Comparison of ENCODE assay signal across 2 mouse cellular contexts in genomic region chr4:148638302-148638701, GRCm38 (mm10).
TF ChIP-seq lines count a peak whose summit lies in the region.

No protein-coding gene starts in this region.

TF ChIP-seq in CH12.LX, 34 proteins besides CTCF, POLR2A, EP300 and RAD21 (continued from another document):
- TF ChIP-seq BHLHE40 (IDR thresholded peaks at IDR 0.05; ENCODE audit: low read depth, low read length) (peak; percentile 52; the same call in 1 of the 2 replicates), NRF1 (IDR thresholded peaks at IDR 0.05; ENCODE audit: low read depth, low read length) (0 out of 2 replicates have a peak, but pooled peaks have one; percentile 20), E2F4 (IDR thresholded peaks at IDR 0.05; ENCODE audit: insufficient replicate concordance, low read depth, low read length) (no peak), JUN (IDR thresholded peaks at IDR 0.05; ENCODE audit: insufficient read depth, low read depth, low read length) (no peak)

TF ChIP-seq in ES-E14, 5 proteins besides CTCF, POLR2A, EP300 and RAD21 (continued from another document):
- TF ChIP-seq MAFK (IDR thresholded peaks at IDR 0.05; ENCODE audit: insufficient read depth, low read depth, low read length) (no peak), ZC3H11A (IDR thresholded peaks at IDR 0.05; ENCODE audit: borderline replicate concordance, low read depth, low read length) (no peak), HCFC1 (IDR thresholded peaks at IDR 0.05; ENCODE audit: borderline replicate concordance, insufficient read depth, low read length) (no peak)
